ENCODE assay signal across 22 mouse cellular contexts in genomic region chr5:118073213-118073773, GRCm38 (mm10). TPM values are rescaled to one million over a fixed set of nuclear protein-coding genes. Genes with fewer than 3 reads are reported as not detected.
A peak's percentile ranks its signal among the peaks of the same experiment; 100 is the strongest.
DNase-seq lines count a peak whose midpoint lies in the region; ATAC-seq and TF ChIP-seq lines count a peak whose summit lies in the region.
"Had no signal": no experiment of that assay in that cellular context is flagged by ENCODE, and none has a peak within 500 bp of the region (broad histone marks: within the 10 kb centered on the region; RNA-seq: fewer than 3 reads in every experiment).

No protein-coding gene starts in this region.

- TF ChIP-seq CTCF in midbrain, postnatal 0 days (IDR thresholded peaks at IDR 0.05): no peak

- no peaks in the 10 kb centered on the region for H3K27me3 ChIP-seq in midbrain, embryonic 13.5 days
- H3K27me3 ChIP-seq in midbrain, embryonic 10.5 days (ENCODE audit: low read depth, poor library complexity, severe bottlenecking): no peaks in the 10 kb centered on the region
- no peaks in the 10 kb centered on the region for H3K27me3 ChIP-seq in hindbrain, embryonic 14.5 days (ENCODE audit: control insufficient read depth, insufficient read depth, low read length)
- no peaks in the 10 kb centered on the region for H3K27me3 ChIP-seq in midbrain, postnatal 0 days (ENCODE audit: insufficient read depth, low read length)
- H3K27me3 ChIP-seq: heart, embryonic 13.5 days; megakaryocyte, embryonic 14.5 days; Patski had no signal

- peak; percentile 64 for ATAC-seq in midbrain, embryonic 13.5 days
- peak; percentile 15; the same call in 1 of the 2 replicates for ATAC-seq in hindbrain, embryonic 14.5 days (ENCODE audit: low FRiP score)
- ATAC-seq in midbrain, postnatal 0 days (ENCODE audit: low FRiP score): no peak
- ATAC-seq: Patski had no signal

- 63% methylated on average over 15 of the region's 15 CpGs for WGBS in midbrain, embryonic 13.5 days
- 92% methylated on average over 15 of the region's 15 CpGs for WGBS in midbrain, embryonic 10.5 days
- 51% methylated on average over 15 of the region's 15 CpGs for WGBS in hindbrain, embryonic 14.5 days
- 56% methylated on average over 15 of the region's 15 CpGs for WGBS in midbrain, postnatal 0 days

- peak; percentile 57 for DNase-seq in cerebellum, adult 9-10 months
- DNase-seq in cerebellum, adult 11-12 months: no peak
- no peak for DNase-seq in midbrain, embryonic 10.5 days (ENCODE audit: low spot score)
- peak; percentile 39 for DNase-seq in hindbrain, embryonic 14.5 days (ENCODE audit: low spot score)
- DNase-seq in midbrain, postnatal 0 days (ENCODE audit: low spot score): peak; percentile 66
- no peak for DNase-seq in gastrocnemius, postnatal 10 days
- no peak for DNase-seq in MN1 (ENCODE audit: low spot score)
- DNase-seq: adrenal gland, postnatal 10 days; heart, adult 18-20 months; kidney, adult 18-20 months; kidney, postnatal 10 days; lung, adult 18-20 months; lung, postnatal 14 days; retina, postnatal 1 day had no signal

- no peak overlapping the region for H3K9ac ChIP-seq in midbrain, embryonic 13.5 days (replicated peaks)
- no peak overlapping the region for H3K9ac ChIP-seq in hindbrain, embryonic 14.5 days
- H3K9ac ChIP-seq in midbrain, postnatal 0 days (replicated peaks; ENCODE audit: low read length, poor library complexity, severe bottlenecking): no peak overlapping the region
- H3K9ac ChIP-seq: heart, embryonic 13.5 days had no signal

- H3K4me1 ChIP-seq in midbrain, embryonic 13.5 days (replicated peaks): peaks cover 48% of the 10 kb centered on the region
- H3K4me1 ChIP-seq in midbrain, embryonic 10.5 days: peaks cover 18% of the 10 kb centered on the region
- peaks cover 32% of the 10 kb centered on the region for H3K4me1 ChIP-seq in hindbrain, embryonic 14.5 days (replicated peaks; ENCODE audit: control insufficient read depth, insufficient read depth, low read length)
- H3K4me1 ChIP-seq in midbrain, postnatal 0 days (ENCODE audit: insufficient read depth, low read length): no peaks in the 10 kb centered on the region
- H3K4me1 ChIP-seq: embryonic facial prominence, embryonic 10.5 days; limb, embryonic 10.5 days had no signal

- H3K36me3 ChIP-seq in midbrain, embryonic 13.5 days: peaks cover 55% of the 10 kb centered on the region
- peaks cover 89% of the 10 kb centered on the region for H3K36me3 ChIP-seq in midbrain, embryonic 10.5 days
- H3K36me3 ChIP-seq in hindbrain, embryonic 14.5 days (replicated peaks; ENCODE audit: control insufficient read depth, insufficient read depth): peaks cover 47% of the 10 kb centered on the region
- H3K36me3 ChIP-seq in midbrain, postnatal 0 days (ENCODE audit: insufficient read depth, low read length): peaks cover 48% of the 10 kb centered on the region

- H3K9me3 ChIP-seq in midbrain, embryonic 13.5 days: no peaks in the 10 kb centered on the region
- H3K9me3 ChIP-seq in midbrain, embryonic 10.5 days (replicated peaks): no peaks in the 10 kb centered on the region
- H3K9me3 ChIP-seq in hindbrain, embryonic 14.5 days (ENCODE audit: control insufficient read depth, low read length): no peaks in the 10 kb centered on the region
- no peaks in the 10 kb centered on the region for H3K9me3 ChIP-seq in midbrain, postnatal 0 days (ENCODE audit: low read length)
- H3K9me3 ChIP-seq: embryonic facial prominence, embryonic 10.5 days; heart, embryonic 13.5 days; limb, embryonic 10.5 days; megakaryocyte, embryonic 14.5 days had no signal

- H3K27ac ChIP-seq in midbrain, embryonic 13.5 days: peak overlapping the region; percentile 57
- H3K27ac ChIP-seq in midbrain, embryonic 10.5 days (replicated peaks): no peak overlapping the region
- 0 out of 2 replicates have a peak overlapping the region, but pooled peaks have one; percentile 39 for H3K27ac ChIP-seq in hindbrain, embryonic 14.5 days
- no peak overlapping the region for H3K27ac ChIP-seq in midbrain, postnatal 0 days (ENCODE audit: low read depth, low read length)
- H3K27ac ChIP-seq: embryonic facial prominence, embryonic 10.5 days; heart, embryonic 13.5 days; limb, embryonic 10.5 days had no signal

- H3K4me3 ChIP-seq in midbrain, embryonic 13.5 days (replicated peaks): no peak overlapping the region
- H3K4me3 ChIP-seq in midbrain, embryonic 10.5 days: no peak overlapping the region
- H3K4me3 ChIP-seq in hindbrain, embryonic 14.5 days (replicated peaks; ENCODE audit: low read length): no peak overlapping the region
- H3K4me3 ChIP-seq in midbrain, postnatal 0 days (ENCODE audit: low read depth, low read length): no peak overlapping the region
- H3K4me3 ChIP-seq: embryonic facial prominence, embryonic 10.5 days; heart, embryonic 13.5 days; limb, embryonic 10.5 days; megakaryocyte, embryonic 14.5 days; myocyte had no signal

- H3K4me2 ChIP-seq in midbrain, embryonic 13.5 days (replicated peaks): no peak overlapping the region
- no peak overlapping the region for H3K4me2 ChIP-seq in hindbrain, embryonic 14.5 days (replicated peaks)
- H3K4me2 ChIP-seq in midbrain, postnatal 0 days (ENCODE audit: low read depth, low read length, poor library complexity, severe bottlenecking): no peak overlapping the region
- H3K4me2 ChIP-seq: heart, embryonic 13.5 days had no signal

RNA-seq across cellular contexts. Expression of gene Tesc, which starts 45.8 kb away (rescaled TPM):
- 2.9 TPM in 2 replicates for polyA plus RNA-seq in midbrain, embryonic 13.5 days (2015; fragmentation: Nextera tagmentation; extraction: Ambion mirVana)
- polyA plus RNA-seq in midbrain, embryonic 10.5 days (2016; fragmentation: Nextera tagmentation; extraction: Ambion mirVana): 0.82 and 0.90 TPM in 2 replicates
- polyA plus RNA-seq in hindbrain, embryonic 14.5 days (2014; fragmentation: Nextera tagmentation; extraction: Ambion mirVana): 4.3 and 4.9 TPM in 2 replicates
- 3.6 and 4.7 TPM in 2 replicates for total RNA-seq in midbrain, postnatal 0 days (2014; rRNA removed)
- polyA plus RNA-seq in midbrain, postnatal 0 days (2015; fragmentation: Nextera tagmentation; extraction: Ambion mirVana): 5.5 and 8.2 TPM in 2 replicates
- 1 to 10 TPM in 1 of 2 experiments, under 1 TPM in 1; 0.70 to 1.4 TPM for total RNA-seq in gastrocnemius, postnatal 10 days (2021)
- total RNA-seq: common myeloid progenitor, adult 5-6 weeks had no signal

Comparison
In these comparisons a context has a peak if more than half of its experiments do, and no peak if none do; other contexts are left out.
1. DNase-seq: peak in cerebellum, adult 9-10 months (single experiment), hindbrain, embryonic 14.5 days (single experiment) and midbrain, postnatal 0 days (single experiment); none in cerebellum, adult 11-12 months (single experiment), midbrain, embryonic 10.5 days (single experiment), gastrocnemius, postnatal 10 days (single experiment) and MN1 (single experiment).
2. H3K27ac ChIP-seq: peak in midbrain, embryonic 13.5 days (single experiment) and hindbrain, embryonic 14.5 days (single experiment); none in midbrain, embryonic 10.5 days (single experiment) and midbrain, postnatal 0 days (single experiment).